ENCODE assay signal across 22 mouse cellular contexts in the genomic region with DNA sequence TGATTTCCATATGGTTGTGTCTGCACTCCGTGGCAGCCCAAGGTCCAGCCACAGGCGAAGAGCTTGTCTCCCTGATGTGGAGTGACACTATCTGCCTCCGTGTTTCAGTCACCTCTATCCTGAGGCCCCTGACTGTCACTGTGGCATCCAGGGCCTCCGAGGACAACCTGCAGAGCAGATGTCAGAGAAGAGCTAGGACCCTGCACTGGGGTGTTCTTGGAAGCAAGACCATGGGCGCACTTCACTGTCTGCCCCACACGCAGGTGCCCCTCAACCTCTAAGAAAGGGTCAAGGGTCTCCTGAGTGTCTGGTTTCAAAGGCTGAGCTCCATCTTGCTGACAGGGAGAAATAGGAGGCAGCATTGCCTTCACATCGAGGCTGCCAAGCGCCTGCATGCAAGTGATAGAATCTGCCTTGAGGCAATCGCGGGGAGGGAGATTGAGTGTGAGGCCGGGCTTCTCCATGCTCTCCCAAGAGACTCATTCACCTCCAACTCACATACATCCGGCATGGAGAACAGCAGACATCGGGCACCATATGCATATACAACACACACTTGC. TPM values are rescaled to one million over a fixed set of nuclear protein-coding genes. Genes with fewer than 3 reads are reported as not detected.
DNase-seq lines count a peak whose midpoint lies in the region; ATAC-seq and TF ChIP-seq lines count a peak whose summit lies in the region.
"Had no signal": no experiment of that assay in that cellular context is flagged by ENCODE, and none has a peak within 500 bp of the region (broad histone marks: within the 10 kb centered on the region; RNA-seq: fewer than 3 reads in every experiment).

No protein-coding gene starts in this region.

- H3K27me3 ChIP-seq in kidney, embryonic 14.5 days (ENCODE audit: control insufficient read depth, insufficient read depth, low read length) = no peaks in the 10 kb centered on the region
- peaks cover 21% of the 10 kb centered on the region; the same call in 1 of the 2 replicates for H3K27me3 ChIP-seq in limb, embryonic 10.5 days (ENCODE audit: low read depth, poor library complexity, severe bottlenecking)
- H3K27me3 ChIP-seq: neural tube, embryonic 12.5 days had no signal

- no peaks in the 10 kb centered on the region for H3K36me3 ChIP-seq in kidney, embryonic 14.5 days (ENCODE audit: control insufficient read depth, insufficient read depth, low read length)
- no peaks in the 10 kb centered on the region for H3K36me3 ChIP-seq in limb, embryonic 10.5 days
- H3K36me3 ChIP-seq: embryonic facial prominence, embryonic 13.5 days; G1E; hindbrain, embryonic 13.5 days; neural tube, embryonic 12.5 days had no signal

- no peak overlapping the region for H3K4me2 ChIP-seq in kidney, embryonic 14.5 days (replicated peaks; ENCODE audit: low read depth, low read length)
- H3K4me2 ChIP-seq: embryonic facial prominence, embryonic 13.5 days; hindbrain, embryonic 13.5 days; neural tube, embryonic 12.5 days had no signal

- peak; percentile 24 for DNase-seq in gastrocnemius, adult 2 months
- no peak for DNase-seq in gastrocnemius, postnatal 25 days
- DNase-seq in kidney, postnatal 25 days = no peak
- DNase-seq in embryo, embryonic 10 days (ENCODE audit: low spot score) = peak; percentile 67
- DNase-seq in limb, embryonic 10.5 days (ENCODE audit: low spot score) = peak; percentile 67
- no peak for DNase-seq in urinary bladder, adult 18-20 months (ENCODE audit: low spot score in 2 of 2)
- DNase-seq in thymus, adult 18-20 months = no peak
- DNase-seq: adrenal gland, postnatal 10 days; cerebellum, adult 11 months; cerebellum, postnatal 14 days; kidney, adult 9 months; right cerebral cortex, postnatal 14 days; thymus, adult 2 months had no signal

- H3K9ac ChIP-seq in kidney, embryonic 14.5 days (ENCODE audit: low read depth, low read length) = no peak overlapping the region
- H3K9ac ChIP-seq: embryonic facial prominence, embryonic 13.5 days; hindbrain, embryonic 13.5 days; liver, embryonic 14.5 days; neural tube, embryonic 12.5 days had no signal

- H3K27ac ChIP-seq in gastrocnemius, adult 2 months = no peak overlapping the region
- no peak overlapping the region for H3K27ac ChIP-seq in kidney, embryonic 14.5 days (ENCODE audit: low read depth, low read length)
- peak overlapping the region; percentile 56 for H3K27ac ChIP-seq in limb, embryonic 10.5 days
- H3K27ac ChIP-seq: embryonic facial prominence, embryonic 13.5 days; hindbrain, embryonic 13.5 days; liver, embryonic 14.5 days; neural tube, embryonic 12.5 days had no signal

- whole genome bisulfite sequencing in kidney, embryonic 14.5 days = 14% methylated on average over 13 of the region's 13 CpGs
- 18% methylated on average over 13 of the region's 13 CpGs for WGBS in limb, embryonic 10.5 days

- intact Hi-C loops in gastrocnemius, adult 2 months (cut with DNase I) = no loop called here

- no peak for TF ChIP-seq CTCF in gastrocnemius, adult 2 months (IDR thresholded peaks at IDR 0.05)

- no peaks in the 10 kb centered on the region for H3K9me3 ChIP-seq in kidney, embryonic 14.5 days (ENCODE audit: control insufficient read depth, low read length)
- H3K9me3 ChIP-seq in limb, embryonic 10.5 days (replicated peaks) = no peaks in the 10 kb centered on the region
- H3K9me3 ChIP-seq: embryonic facial prominence, embryonic 13.5 days; hindbrain, embryonic 13.5 days; neural tube, embryonic 12.5 days had no signal

- H3K4me3 ChIP-seq in gastrocnemius, adult 2 months = no peak overlapping the region
- H3K4me3 ChIP-seq in kidney, embryonic 14.5 days (ENCODE audit: low read length) = no peak overlapping the region
- H3K4me3 ChIP-seq in limb, embryonic 10.5 days = peak overlapping the region; percentile 16; the same call in 1 of the 2 replicates
- H3K4me3 ChIP-seq: embryonic facial prominence, embryonic 13.5 days; hindbrain, embryonic 13.5 days; neural tube, embryonic 12.5 days had no signal

- peaks cover 4% of the 10 kb centered on the region; the same call in 1 of the 2 replicates for H3K4me1 ChIP-seq in kidney, embryonic 14.5 days (ENCODE audit: control insufficient read depth, insufficient read depth, low read length)
- H3K4me1 ChIP-seq in limb, embryonic 10.5 days = peaks cover 27% of the 10 kb centered on the region

- 0 out of 2 replicates have a peak, but pooled peaks have one; percentile 20 for ATAC-seq in kidney, embryonic 14.5 days (ENCODE audit: low FRiP score, low TSS enrichment)
- ATAC-seq: activated CD4-positive, CD25-positive, alpha-beta regulatory T cell, adult 4 months; forebrain, embryonic 16.5 days; lung, postnatal 0 days had no signal

RNA-seq across cellular contexts. Expression of a gene that starts 40.6 kb away (rescaled TPM):
- total RNA-seq in gastrocnemius, adult 2 months (2021) = 10 to 100 TPM; 34.8 to 47.1 TPM
- total RNA-seq in gastrocnemius, postnatal 25 days (2021) = 10 to 100 TPM; 45.7 to 46.8 TPM
- 8.7 and 10.5 TPM in 2 replicates for polyA plus RNA-seq in kidney, embryonic 14.5 days (2014; fragmentation: Nextera tagmentation; extraction: Ambion mirVana)
- polyA plus RNA-seq in limb, embryonic 10.5 days (2016; fragmentation: Nextera tagmentation; extraction: Ambion mirVana) = 6.4 and 10.6 TPM in 2 replicates
- polyA plus RNA-seq: G1E had no signal

Comparison
In these comparisons a context has a peak if more than half of its experiments do, and no peak if none do; other contexts are left out.
1. DNase-seq: peak in gastrocnemius, adult 2 months (single experiment), embryo, embryonic 10 days (single experiment) and limb, embryonic 10.5 days (single experiment); none in gastrocnemius, postnatal 25 days (single experiment), kidney, postnatal 25 days (0 of 2), urinary bladder, adult 18-20 months (0 of 2) and thymus, adult 18-20 months (0 of 2).